In the genomic region with DNA sequence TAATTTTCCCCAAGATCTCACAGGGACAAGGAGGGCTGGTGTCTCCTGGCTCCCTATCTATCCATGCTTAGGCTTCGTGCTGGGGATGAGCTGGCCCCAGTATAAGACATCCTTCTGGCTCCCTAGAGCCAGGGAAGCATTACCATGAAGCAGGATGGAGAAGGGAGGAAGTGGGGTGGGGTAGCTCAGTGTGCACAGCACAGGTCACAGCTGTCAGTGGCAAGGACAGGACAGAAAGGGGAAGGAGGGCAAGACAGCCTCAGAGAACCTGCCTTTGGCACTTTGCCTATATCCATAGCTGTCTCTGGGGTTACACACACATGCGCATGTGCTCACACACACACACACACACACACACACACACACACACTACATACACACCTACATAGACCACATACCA, we compare ENCODE assay signal across 20 mouse cellular contexts. TPM values are rescaled to one million over a fixed set of nuclear protein-coding genes. Genes with fewer than 3 reads are reported as not detected.
A peak's percentile ranks its signal among the peaks of the same experiment; 100 is the strongest.
DNase-seq lines count a peak whose midpoint lies in the region; ATAC-seq lines count a peak whose summit lies in the region.
"Had no signal": no experiment of that assay in that cellular context is flagged by ENCODE, and none has a peak within 500 bp of the region (broad histone marks: within the 10 kb centered on the region; RNA-seq: fewer than 3 reads in every experiment).

No protein-coding gene starts in this region.

- H3K9me3 ChIP-seq in liver, embryonic 16.5 days (replicated peaks; ENCODE audit: control insufficient read depth, low read length), result no peaks in the 10 kb centered on the region
- H3K9me3 ChIP-seq in liver, embryonic 12.5 days (replicated peaks), result no peaks in the 10 kb centered on the region
- H3K9me3 ChIP-seq: forebrain, embryonic 15.5 days; heart, embryonic 10.5 days; midbrain, embryonic 12.5 days had no signal

- H3K4me3 ChIP-seq in liver, embryonic 16.5 days (ENCODE audit: low read depth, low read length), result no peak overlapping the region
- H3K4me3 ChIP-seq in liver, embryonic 12.5 days, result no peak overlapping the region
- H3K4me3 ChIP-seq: forebrain, embryonic 15.5 days; heart, embryonic 10.5 days; layer of hippocampus, adult 2 months; midbrain, embryonic 12.5 days had no signal

- H3K27me3 ChIP-seq in liver, embryonic 16.5 days (ENCODE audit: control insufficient read depth, insufficient read depth, low read depth, low read length), result no peaks in the 10 kb centered on the region
- no peaks in the 10 kb centered on the region for H3K27me3 ChIP-seq in liver, embryonic 12.5 days (replicated peaks)
- H3K27me3 ChIP-seq: forebrain, embryonic 15.5 days; midbrain, embryonic 12.5 days had no signal

- no peak overlapping the region for H3K9ac ChIP-seq in liver, embryonic 16.5 days (ENCODE audit: low read depth, low read length)
- H3K9ac ChIP-seq in liver, embryonic 12.5 days, result no peak overlapping the region
- H3K9ac ChIP-seq: forebrain, embryonic 15.5 days; midbrain, embryonic 12.5 days had no signal

- no peak overlapping the region for H3K4me2 ChIP-seq in liver, embryonic 16.5 days (ENCODE audit: low read depth, low read length)
- H3K4me2 ChIP-seq in liver, embryonic 12.5 days, result no peak overlapping the region
- H3K4me2 ChIP-seq: forebrain, embryonic 15.5 days; midbrain, embryonic 12.5 days had no signal

- DNase-seq in thymus, postnatal 25 days, result peak; percentile 59
- DNase-seq in cerebellum, postnatal 10 days, result no peak
- DNase-seq in left cerebral cortex, adult 11 months (ENCODE audit: low spot score), result no peak
- no peak for DNase-seq in adrenal gland, postnatal 14 days
- DNase-seq: adrenal gland, adult 8-10 months; cerebellum, adult 9-10 months; gastrocnemius, postnatal 14 days; heart, postnatal 36 days; lung, postnatal 10 days had no signal

- no peak overlapping the region for H3K27ac ChIP-seq in liver, embryonic 16.5 days (ENCODE audit: low read length)
- no peak overlapping the region for H3K27ac ChIP-seq in liver, embryonic 12.5 days
- H3K27ac ChIP-seq: forebrain, embryonic 15.5 days; hindbrain, postnatal 0 days; layer of hippocampus, adult 2 months; midbrain, embryonic 12.5 days had no signal

- WGBS in liver, embryonic 16.5 days (ENCODE audit: insufficient replicate concordance), result 46% methylated on average over 2 of the region's 2 CpGs
- WGBS in liver, embryonic 12.5 days (ENCODE audit: insufficient replicate concordance), result 72% methylated on average over 2 of the region's 2 CpGs

- no peaks in the 10 kb centered on the region for H3K4me1 ChIP-seq in liver, embryonic 16.5 days (ENCODE audit: control insufficient read depth, low read depth, low read length)
- peaks cover 13% of the 10 kb centered on the region for H3K4me1 ChIP-seq in liver, embryonic 12.5 days
- H3K4me1 ChIP-seq: forebrain, embryonic 15.5 days had no signal

- no peaks in the 10 kb centered on the region for H3K36me3 ChIP-seq in liver, embryonic 16.5 days (ENCODE audit: control insufficient read depth, insufficient read depth)
- no peaks in the 10 kb centered on the region for H3K36me3 ChIP-seq in liver, embryonic 12.5 days
- H3K36me3 ChIP-seq: forebrain, embryonic 15.5 days; G1E; heart, embryonic 10.5 days; midbrain, embryonic 12.5 days had no signal

- ATAC-seq in liver, embryonic 16.5 days (ENCODE audit: low read depth), result 0 out of 2 replicates have a peak, but pooled peaks have one; percentile 19
- ATAC-seq in liver, embryonic 12.5 days, result no peak
- peak; percentile 50 for ATAC-seq in common myeloid progenitor, adult 5-6 weeks (replicated peaks; ENCODE audit: low read depth, poor library complexity, severe bottlenecking)
- peak; percentile 28; the same call in 1 of the 2 replicates for ATAC-seq in monocyte, adult 5-6 weeks (replicated peaks; ENCODE audit: insufficient number of reproducible peaks, low FRiP score, low TSS enrichment, poor library complexity, severe bottlenecking)
- ATAC-seq: forebrain, embryonic 15.5 days; hindbrain, postnatal 0 days had no signal

RNA-seq across cellular contexts. Expression of a gene that starts 11.2 kb away (rescaled TPM):
- not detected in 2 replicates for polyA plus RNA-seq in liver, embryonic 16.5 days (2015; fragmentation: Nextera tagmentation; extraction: Ambion mirVana)
- 0.57 TPM in 1 of 2 replicates, not detected in the other for polyA plus RNA-seq in liver, embryonic 12.5 days (2016; fragmentation: Nextera tagmentation; extraction: Ambion mirVana)
- not detected in 2 replicates for total RNA-seq in common myeloid progenitor, adult 5-6 weeks (2017)
- not detected in 3 replicates for total RNA-seq in monocyte, adult 5-6 weeks (2017)
- total RNA-seq in adrenal gland, postnatal 14 days (2021), result not detected in 2 replicates
- total RNA-seq: adrenal gland, adult 8-10 months; G1E; heart, postnatal 36 days; layer of hippocampus, adult 2 months; liver, adult 2 months had no signal
- polyA plus RNA-seq: G1E; liver, adult 2 months had no signal

RNA-seq across cellular contexts. Expression of a gene that starts 41.7 kb away (rescaled TPM):
- polyA plus RNA-seq in liver, embryonic 16.5 days (2015; fragmentation: Nextera tagmentation; extraction: Ambion mirVana), result 11.9 and 12.4 TPM in 2 replicates
- polyA plus RNA-seq in liver, embryonic 12.5 days (2016; fragmentation: Nextera tagmentation; extraction: Ambion mirVana), result 3.5 and 3.9 TPM in 2 replicates
- total RNA-seq in common myeloid progenitor, adult 5-6 weeks (2017), result 15.4 and 18.5 TPM in 2 replicates
- 223 to 337 TPM (median 251 TPM) in 3 replicates for total RNA-seq in monocyte, adult 5-6 weeks (2017)
- total RNA-seq in adrenal gland, postnatal 14 days (2021), result 12.8 and 22.1 TPM in 2 replicates
